Mouse (Mus musculus) limb, embryonic 13.5 days (tissue): ENCODE data around the gene Prmt7. TPM values are rescaled to one million over a fixed set of nuclear protein-coding genes. Genes with fewer than 3 reads are reported as not detected.
"Not testable (repeated sequence)": the region's sequence is repeated elsewhere in the genome, so short reads cannot be mapped to it uniquely, and the experiment has no call there.

Experiments used
- ATAC-seq: fragments of 200-750 bp; cut with Nextera tagmentation; 2 replicates; pipeline ENCODE4 v1.8.0; 2017; ENCODE audit warnings: low read depth, moderate number of reproducible peaks, moderate TSS enrichment; ENCODE audit not compliant: low FRiP score
- H3K27ac ChIP-seq: fragments of 300-500 bp; sonication (generic); 2 replicates; pipeline ENCODE4 v1.5.1; 2015; ENCODE audit warnings: inconsistent platforms, mild to moderate bottlenecking, moderate library complexity
- H3K27me3 ChIP-seq: fragments of 300-500 bp; sonication (generic); 2 replicates; pipeline ENCODE4 v1.6.1; 2015; ENCODE audit warnings: mild to moderate bottlenecking, inconsistent platforms
- H3K36me3 ChIP-seq: fragments of 300-500 bp; sonication (generic); 2 replicates; pipeline ENCODE4 v1.6.1; 2015; ENCODE audit warnings: inconsistent platforms, mild to moderate bottlenecking, moderate library complexity
- H3K4me1 ChIP-seq: fragments of 300-500 bp; sonication (generic); 2 replicates; pipeline ENCODE4 v1.6.1; 2015; ENCODE audit warnings: inconsistent platforms
- H3K4me2 ChIP-seq: fragments of 300-500 bp; sonication (generic); replicated peaks from 2 replicates; pipeline ENCODE4 v1.6.1; 2015; ENCODE audit warnings: inconsistent platforms, mild to moderate bottlenecking, moderate library complexity
- H3K4me3 ChIP-seq: fragments of 300-500 bp; sonication (generic); 2 replicates; pipeline ENCODE4 v1.5.1; 2015; ENCODE audit warnings: moderate library complexity, mild to moderate bottlenecking, inconsistent platforms
- H3K9ac ChIP-seq: fragments of 300-500 bp; sonication (generic); 2 replicates; pipeline ENCODE4 v1.6.1; 2015; ENCODE audit warnings: mild to moderate bottlenecking, inconsistent platforms
- H3K9me3 ChIP-seq: fragments of 300-500 bp; sonication (generic); 2 replicates; pipeline ENCODE4 v1.6.1; 2016; ENCODE audit warnings: inconsistent platforms
- WGBS: fragments of 180-500 bp; shearing (Covaris S2); methylation state at CpG from one replicate; pipeline ENCODE4 v1.1.7; 2015; 5-methylcytosine and 5-hydroxymethylcytosine counted together
- polyA plus RNA-seq: library from polyadenylated mRNA; unstranded; fragments of >200 nt; fragmentation: Nextera tagmentation; extraction: Ambion mirVana; gene quantifications from 2 replicates; pipeline ENCODE4 v1.2.1, GENCODE M21; 2015

Prmt7 gene
- polyA plus RNA-seq, 1 experiment from 2014 or later, result 51.8 TPM

DNA sequence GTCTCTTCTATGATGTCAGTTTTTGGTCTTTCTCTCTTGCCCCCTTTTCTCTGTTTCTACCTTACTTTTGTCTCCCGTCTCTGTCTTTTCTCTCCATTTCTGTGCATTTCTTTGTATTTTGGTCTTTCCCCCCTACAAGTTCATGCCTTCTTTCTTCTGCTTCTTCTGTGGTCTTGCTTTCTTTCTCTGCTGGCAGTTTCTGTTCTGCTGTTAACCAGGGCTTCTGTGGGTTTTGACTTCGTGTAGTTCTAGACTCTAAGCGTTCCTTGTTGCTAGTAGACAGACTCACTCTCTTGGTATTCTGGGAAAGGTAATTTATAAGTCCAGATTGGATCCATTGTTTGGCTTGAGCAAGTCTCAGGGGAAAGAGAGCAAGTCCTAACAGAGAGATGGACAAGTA lies 24.3 kb upstream of the Prmt7 start:
- no peaks in the 10 kb centered on the region for H3K27me3 ChIP-seq
- no peak for ATAC-seq
- no peak overlapping the region for H3K4me3 ChIP-seq
- H3K9me3 ChIP-seq, result no peaks in the 10 kb centered on the region
- no peak overlapping the region for H3K4me2 ChIP-seq
- WGBS, result 89% methylated on average over 3 of the region's 3 CpGs
- peaks cover 57% of the 10 kb centered on the region for H3K36me3 ChIP-seq
- no peak overlapping the region for H3K9ac ChIP-seq
- no peak overlapping the region for H3K27ac ChIP-seq
- H3K4me1 ChIP-seq, result no peaks in the 10 kb centered on the region

DNA sequence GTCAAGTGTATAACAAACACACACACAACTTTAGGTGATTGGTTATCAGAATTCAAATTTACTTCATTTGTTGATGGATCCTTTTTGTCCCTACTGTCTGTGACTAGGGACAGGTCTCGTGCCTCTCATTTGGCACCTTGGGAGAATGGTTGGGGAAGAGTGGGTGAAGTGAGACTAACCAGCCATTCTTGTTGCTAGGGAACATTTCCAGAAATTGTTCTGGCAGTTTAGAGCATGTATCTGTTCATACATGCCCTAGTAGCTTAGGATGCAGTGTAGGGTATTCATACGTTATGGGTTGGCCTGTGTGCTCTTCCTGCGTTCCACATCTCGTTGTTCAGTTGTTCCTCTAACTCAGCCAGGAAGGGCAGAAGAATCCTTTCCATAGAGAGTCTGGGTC lies 21.6 kb upstream of the Prmt7 start:
- Histone ChIP-seq H3K9ac (no peak overlapping the region), H3K27ac (no peak overlapping the region), H3K27me3 (no peaks in the 10 kb centered on the region), H3K4me1 (no peaks in the 10 kb centered on the region), H3K4me2 (no peak overlapping the region), H3K36me3 (peaks cover 68% of the 10 kb centered on the region), H3K4me3 (no peak overlapping the region), H3K9me3 (no peaks in the 10 kb centered on the region)
- no peak for ATAC-seq
- 96% methylated on average over 4 of the region's 4 CpGs for WGBS

DNA sequence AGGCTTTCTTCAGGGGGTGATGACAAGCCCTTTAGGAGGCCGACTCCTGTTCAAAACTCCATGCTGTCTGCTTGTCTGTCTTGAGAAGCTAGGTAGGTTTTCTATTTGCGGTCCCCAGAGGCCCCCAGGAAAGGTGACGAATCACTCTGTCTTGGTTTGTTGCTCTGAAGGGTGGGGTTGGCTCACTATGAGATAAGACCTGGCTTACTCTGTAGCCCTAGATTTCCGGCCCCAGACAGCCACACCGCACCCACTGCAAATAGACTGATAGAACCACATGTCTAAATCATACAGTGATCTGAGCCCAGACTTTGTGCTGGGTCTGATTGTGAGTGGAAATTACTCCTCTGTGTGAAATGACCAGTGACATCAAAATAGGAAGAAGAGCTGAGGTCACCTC lies 19.1 kb upstream of the Prmt7 start:
- no peak for ATAC-seq
- 86% methylated on average over 5 of the region's 5 CpGs for WGBS
- no peaks in the 10 kb centered on the region for H3K9me3 ChIP-seq

DNA sequence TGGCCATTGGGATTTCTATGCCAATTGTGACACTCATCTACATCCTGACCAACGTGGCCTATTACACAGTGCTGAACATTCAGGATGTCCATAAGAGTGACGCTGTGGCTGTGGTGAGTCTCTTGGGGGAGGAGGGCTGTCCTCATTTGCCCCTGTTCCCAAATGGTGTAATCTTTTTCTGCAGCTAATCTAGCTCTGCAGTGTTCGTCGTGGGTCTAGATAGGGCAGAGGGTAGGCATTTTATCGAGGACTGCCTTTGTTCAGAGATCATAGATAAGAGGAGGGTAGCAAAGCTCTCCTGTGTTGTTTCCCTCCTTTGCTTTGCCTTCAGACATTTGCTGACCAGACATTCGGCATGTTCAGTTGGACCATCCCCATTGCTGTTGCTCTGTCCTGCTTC lies 17.6 kb upstream of the Prmt7 start:
- WGBS, result 88% methylated on average over 6 of the region's 6 CpGs
- no peaks in the 10 kb centered on the region for H3K27me3 ChIP-seq
- H3K9me3 ChIP-seq, result no peaks in the 10 kb centered on the region
- H3K4me2 ChIP-seq, result no peak overlapping the region
- H3K36me3 ChIP-seq, result peaks cover 87% of the 10 kb centered on the region
- no peak overlapping the region for H3K4me3 ChIP-seq
- no peak overlapping the region for H3K27ac ChIP-seq
- no peaks in the 10 kb centered on the region for H3K4me1 ChIP-seq
- no peak overlapping the region for H3K9ac ChIP-seq
- ATAC-seq, result no peak

More for the DNA sequence above, 19.1 kb upstream of the Prmt7 start:
- Histone ChIP-seq H3K27me3 (no peaks in the 10 kb centered on the region), H3K4me2 (no peak overlapping the region), H3K36me3 (peaks cover 85% of the 10 kb centered on the region), H3K4me1 (no peaks in the 10 kb centered on the region), H3K27ac (no peak overlapping the region), H3K9ac (no peak overlapping the region), H3K4me3 (no peak overlapping the region)

DNA sequence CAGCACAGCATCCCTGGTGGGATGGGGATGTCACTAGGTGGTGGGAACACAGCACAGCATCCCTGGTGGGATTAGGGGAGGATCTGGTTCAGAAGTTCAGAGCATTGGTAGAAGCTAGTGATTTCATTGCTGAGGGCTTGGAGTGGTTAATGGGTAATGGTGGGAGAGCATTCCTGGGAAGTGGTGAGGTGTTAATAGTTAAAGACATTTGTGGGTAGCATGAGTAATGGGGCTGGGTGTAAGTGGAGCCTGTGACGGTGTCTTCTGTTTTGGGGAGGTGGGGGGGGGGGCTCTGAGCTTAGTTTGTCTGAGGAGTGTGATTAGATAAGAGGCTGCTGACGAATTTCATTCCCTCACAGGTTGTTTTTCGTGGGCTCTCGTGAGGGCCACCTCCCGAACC lies 16.7 kb upstream of the Prmt7 start:
- H3K36me3 ChIP-seq, result peaks cover 83% of the 10 kb centered on the region
- no peaks in the 10 kb centered on the region for H3K27me3 ChIP-seq
- 76% methylated on average over 5 of the region's 5 CpGs for WGBS
- no peak overlapping the region for H3K4me2 ChIP-seq
- no peak for ATAC-seq
- H3K9me3 ChIP-seq, result no peaks in the 10 kb centered on the region
- no peak overlapping the region for H3K27ac ChIP-seq
- no peak overlapping the region for H3K4me3 ChIP-seq
- no peak overlapping the region for H3K9ac ChIP-seq
- no peaks in the 10 kb centered on the region for H3K4me1 ChIP-seq

DNA sequence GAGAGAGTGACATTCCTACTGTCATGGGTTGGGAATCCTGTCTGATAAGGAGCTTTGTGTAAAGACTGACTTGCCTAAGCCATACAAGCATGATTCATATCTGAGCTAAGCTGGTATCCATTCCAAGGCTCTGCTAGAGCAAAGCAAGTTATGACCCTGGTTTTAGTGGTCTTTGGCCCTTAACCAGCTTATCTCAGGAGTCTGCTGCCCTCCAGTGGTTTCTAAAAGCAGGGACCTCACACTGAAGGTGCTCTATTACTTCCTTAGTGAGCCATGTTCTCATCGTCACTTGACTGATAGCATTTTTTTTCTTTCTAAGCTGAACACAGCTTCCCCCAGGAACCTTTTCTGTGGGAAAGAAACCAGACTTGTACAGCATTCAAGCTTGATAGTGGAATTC lies 12.0 kb upstream of the Prmt7 start:
- no peak overlapping the region for H3K4me2 ChIP-seq
- no peaks in the 10 kb centered on the region for H3K4me1 ChIP-seq
- no peak overlapping the region for H3K4me3 ChIP-seq
- no peak for ATAC-seq
- no peaks in the 10 kb centered on the region for H3K9me3 ChIP-seq
- WGBS, result 24% methylated on average over 1 of the region's 1 CpGs
- H3K27ac ChIP-seq, result no peak overlapping the region
- H3K27me3 ChIP-seq, result no peaks in the 10 kb centered on the region
- H3K36me3 ChIP-seq, result peaks cover 84% of the 10 kb centered on the region
- no peak overlapping the region for H3K9ac ChIP-seq

DNA sequence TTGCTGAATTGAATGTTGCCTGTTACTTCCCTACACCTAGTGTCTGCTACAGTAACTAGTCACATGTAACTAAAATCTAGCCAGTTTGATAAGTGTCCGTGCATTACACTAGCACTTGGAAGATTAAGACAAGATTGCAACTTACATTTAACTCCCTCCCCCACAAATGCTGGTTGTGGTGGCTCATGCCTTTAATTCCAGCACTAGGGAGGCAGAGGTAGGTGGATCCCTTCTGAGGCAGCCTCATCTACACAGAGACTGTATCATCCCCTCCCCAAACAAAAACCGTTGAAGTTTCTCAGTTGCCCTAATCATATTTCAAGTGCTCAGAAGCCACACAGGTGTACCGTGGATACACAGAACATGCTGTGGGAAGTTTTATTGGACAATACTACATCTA lies 11.1 kb upstream of the Prmt7 start:
- H3K36me3 ChIP-seq, result peaks cover 82% of the 10 kb centered on the region
- 86% methylated on average over 3 of the region's 3 CpGs for WGBS
- not testable (repeated sequence) for ATAC-seq

DNA sequence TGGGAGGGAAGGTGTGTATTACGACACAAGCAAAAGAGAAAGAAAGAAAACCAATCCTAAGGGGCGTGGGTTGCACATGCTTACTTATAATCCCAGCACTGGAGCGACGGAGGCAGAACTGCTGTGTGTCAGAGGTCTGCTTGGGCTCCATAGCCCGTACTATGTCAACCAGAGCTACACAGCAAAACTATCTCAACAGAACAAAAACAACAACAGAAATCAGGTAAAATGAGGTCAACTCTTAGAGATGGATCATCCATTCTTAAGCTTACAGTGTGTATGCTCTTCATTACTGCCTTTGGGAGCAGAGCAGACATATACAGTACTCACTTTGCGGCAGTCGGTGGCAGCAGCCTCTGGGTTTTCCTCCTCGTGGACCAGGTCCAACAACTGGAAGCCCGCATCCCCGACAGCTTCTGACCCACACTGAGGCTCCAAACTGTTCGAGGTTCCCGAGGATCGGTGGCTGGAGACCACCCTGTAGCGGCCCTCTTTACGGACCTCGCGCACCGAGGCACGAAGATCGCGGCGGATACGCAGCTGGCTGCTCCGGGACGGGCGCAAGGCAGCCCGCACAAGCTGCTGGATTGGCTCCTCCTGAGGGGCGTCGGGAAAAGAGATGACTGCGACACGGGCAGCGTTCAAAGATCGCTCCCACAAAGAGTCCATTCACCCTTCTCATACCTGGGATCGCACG lies 553 bp upstream of the Prmt7 start:
- Histone ChIP-seq H3K27me3 (no peaks in the 10 kb centered on the region), H3K4me1 (peaks cover 14% of the 10 kb centered on the region), H3K27ac (peak overlapping the region; percentile 95), H3K4me2 (peak overlapping the region; percentile 76), H3K36me3 (peaks cover 54% of the 10 kb centered on the region), H3K4me3 (peak overlapping the region; percentile 87), H3K9ac (peak overlapping the region; percentile 94), H3K9me3 (no peaks in the 10 kb centered on the region)
- 1% methylated on average over 35 of the region's 35 CpGs for WGBS
- ATAC-seq, result peak; percentile 54

More for the DNA sequence above, 11.1 kb upstream of the Prmt7 start:
- not testable (repeated sequence) for H3K4me3 ChIP-seq, H3K9me3 ChIP-seq, H3K4me2 ChIP-seq, H3K9ac ChIP-seq, H3K4me1 ChIP-seq, H3K27me3 ChIP-seq, H3K27ac ChIP-seq

DNA sequence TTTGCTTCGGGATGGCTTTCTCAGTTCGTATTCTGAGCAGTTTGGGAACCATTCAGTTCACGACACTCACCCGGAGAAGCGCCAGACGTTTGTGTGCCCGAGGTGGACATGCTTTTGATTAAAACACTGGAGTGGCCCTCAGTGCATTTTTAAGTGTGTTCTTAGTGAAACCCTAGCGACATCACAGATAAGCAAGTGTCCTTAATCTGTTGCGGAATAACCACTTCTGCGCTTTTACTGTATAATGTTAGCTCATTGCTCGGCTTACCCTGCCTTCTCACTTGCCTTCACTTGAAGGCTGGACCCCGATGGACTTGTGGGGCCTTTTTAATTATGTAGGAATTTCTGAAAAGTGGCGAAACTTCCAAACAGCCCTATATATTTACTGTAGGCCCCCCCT lies 685 bp downstream of the Prmt7 start:
- Histone ChIP-seq H3K9me3 (no peaks in the 10 kb centered on the region), H3K4me1 (peaks cover 14% of the 10 kb centered on the region), H3K4me2 (peak overlapping the region; percentile 76), H3K36me3 (peaks cover 58% of the 10 kb centered on the region), H3K4me3 (peak overlapping the region; percentile 87), H3K9ac (peak overlapping the region; percentile 94), H3K27me3 (no peaks in the 10 kb centered on the region), H3K27ac (peak overlapping the region; percentile 95)
- 3% methylated on average over 13 of the region's 13 CpGs for WGBS
- no peak for ATAC-seq

DNA sequence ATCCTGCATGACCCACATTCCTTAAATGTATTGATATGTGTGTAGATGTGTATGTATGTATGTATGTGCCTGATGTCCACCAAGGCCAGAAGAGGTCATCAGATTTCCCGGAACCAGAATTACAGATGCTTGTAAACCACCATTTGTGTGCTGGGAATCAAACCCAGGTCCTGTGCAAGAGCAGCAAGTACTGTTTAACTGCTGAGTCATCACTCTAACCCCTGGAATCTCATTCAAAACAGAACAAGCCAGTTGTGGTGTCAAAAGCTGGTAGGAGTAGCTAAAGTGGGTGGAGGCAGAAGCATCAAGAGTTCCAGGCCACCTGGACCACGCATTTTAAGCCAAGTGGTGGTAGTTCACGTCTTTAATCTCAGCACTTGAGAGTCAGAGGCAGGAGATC lies 3.2 kb downstream of the Prmt7 start:
- no peak overlapping the region for H3K27ac ChIP-seq
- peaks cover 60% of the 10 kb centered on the region for H3K36me3 ChIP-seq
- 91% methylated on average over 3 of the region's 3 CpGs for whole genome bisulfite sequencing
- no peak overlapping the region for H3K4me2 ChIP-seq
- no peaks in the 10 kb centered on the region for H3K27me3 ChIP-seq
- no peaks in the 10 kb centered on the region for H3K9me3 ChIP-seq
- no peak overlapping the region for H3K9ac ChIP-seq
- H3K4me1 ChIP-seq, result peaks cover 14% of the 10 kb centered on the region
- no peak for ATAC-seq
- H3K4me3 ChIP-seq, result no peak overlapping the region

DNA sequence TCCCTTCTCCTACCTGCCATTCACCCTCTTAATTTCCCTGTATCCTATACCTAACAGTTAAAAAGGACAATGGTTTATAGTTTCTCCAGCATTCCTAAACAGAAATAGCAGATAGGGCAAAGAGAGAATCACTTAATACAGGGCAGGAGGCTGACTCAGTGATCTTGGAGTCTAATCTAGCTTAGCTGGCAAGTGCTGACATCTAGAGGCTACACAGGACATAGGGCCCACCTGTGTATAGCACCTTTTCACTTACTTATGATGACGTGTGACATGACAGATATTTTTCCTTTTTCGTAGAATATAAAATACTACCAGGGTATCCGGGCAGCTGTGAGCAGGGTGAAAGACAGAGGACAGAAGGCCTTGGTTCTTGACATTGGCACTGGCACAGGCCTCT lies 8.9 kb downstream of the Prmt7 start:
- no peak for ATAC-seq
- WGBS, result 93% methylated on average over 3 of the region's 3 CpGs
- Histone ChIP-seq H3K4me3 (no peak overlapping the region), H3K36me3 (peaks cover 86% of the 10 kb centered on the region), H3K4me1 (no peaks in the 10 kb centered on the region), H3K9ac (no peak overlapping the region), H3K27me3 (no peaks in the 10 kb centered on the region), H3K27ac (no peak overlapping the region), H3K4me2 (no peak overlapping the region), H3K9me3 (no peaks in the 10 kb centered on the region)

DNA sequence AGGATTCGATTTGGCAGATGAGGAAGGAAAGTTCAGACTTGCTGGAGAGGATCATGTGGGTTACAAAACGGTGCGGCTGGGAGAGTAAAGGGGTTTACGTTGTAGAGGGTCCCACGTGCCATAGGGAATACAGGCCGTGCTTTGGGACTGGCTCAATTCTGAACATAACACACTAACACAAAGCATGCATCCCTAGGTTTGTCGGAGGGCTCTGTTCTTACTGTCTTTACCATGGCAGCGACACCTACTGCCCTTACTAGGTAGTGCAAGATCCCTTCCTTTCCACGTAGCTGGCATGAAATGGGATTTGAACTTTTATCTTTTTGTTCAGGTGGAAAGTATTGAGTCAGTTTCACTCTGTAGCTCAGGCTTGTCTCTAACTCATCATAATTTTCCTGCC lies 15.9 kb downstream of the Prmt7 start:
- H3K4me3 ChIP-seq, result no peak overlapping the region

DNA sequence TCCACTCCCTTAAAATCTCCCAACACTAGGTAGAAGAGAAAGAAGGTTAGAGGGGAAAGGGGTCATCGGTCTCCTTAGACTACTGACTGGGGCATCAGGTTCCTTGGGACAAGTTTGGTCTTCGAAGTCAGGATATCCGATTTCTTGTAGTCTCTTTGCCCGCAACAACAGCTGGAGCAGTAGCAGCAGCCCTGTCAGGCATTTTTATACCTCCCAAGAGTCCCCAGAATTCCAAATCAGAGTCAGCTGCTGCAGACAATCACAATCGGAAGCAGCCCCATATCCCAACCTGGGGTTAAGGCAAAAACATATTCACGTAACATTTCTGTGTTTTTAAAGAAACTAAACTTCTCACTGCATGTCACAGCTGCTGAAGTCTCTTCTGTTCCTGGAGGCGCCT lies 20.8 kb downstream of the Prmt7 start:
- Histone ChIP-seq H3K9ac (no peak overlapping the region), H3K4me1 (no peaks in the 10 kb centered on the region), H3K27ac (no peak overlapping the region; the same call in 1 of the 2 replicates), H3K4me2 (no peak overlapping the region), H3K27me3 (no peaks in the 10 kb centered on the region), H3K36me3 (peaks cover 64% of the 10 kb centered on the region), H3K4me3 (no peak overlapping the region), H3K9me3 (no peaks in the 10 kb centered on the region)
- WGBS, result 59% methylated on average over 7 of the region's 7 CpGs
- ATAC-seq, result no peak

More for the DNA sequence above, 15.9 kb downstream of the Prmt7 start:
- no peak for ATAC-seq
- 43% methylated on average over 9 of the region's 9 CpGs for WGBS
- no peak overlapping the region for H3K9ac ChIP-seq
- no peaks in the 10 kb centered on the region for H3K9me3 ChIP-seq
- H3K4me2 ChIP-seq, result no peak overlapping the region
- no peak overlapping the region for H3K27ac ChIP-seq
- H3K4me1 ChIP-seq, result no peaks in the 10 kb centered on the region
- no peaks in the 10 kb centered on the region for H3K27me3 ChIP-seq
- peaks cover 61% of the 10 kb centered on the region for H3K36me3 ChIP-seq
